Mouse (Mus musculus) thymus, postnatal 4 days (tissue): ENCODE data around the gene Prr22.

Experiments
- DNase-seq: peaks from one replicate; pipeline ENCODE4 v3.0.0; 2021

Prr22 gene

DNA sequence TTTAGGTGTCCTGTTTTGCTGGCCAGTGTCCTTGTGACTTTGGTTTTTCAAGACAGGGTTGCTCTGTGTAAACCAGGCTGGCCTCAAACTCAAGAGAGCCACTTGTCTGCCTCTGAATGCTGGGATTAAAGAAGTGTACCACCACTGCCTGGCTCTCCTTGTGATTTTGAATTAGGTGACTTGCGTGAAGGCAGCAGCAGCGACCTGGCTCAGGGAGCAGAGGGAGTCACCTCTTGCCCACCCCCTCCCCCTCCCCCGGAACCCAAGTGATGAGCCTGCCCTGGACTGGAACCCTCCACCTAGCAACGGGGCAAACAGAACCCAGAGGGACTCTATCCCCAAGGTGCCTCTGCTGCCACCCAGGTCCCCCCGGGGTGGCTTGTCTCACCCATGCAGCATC, at the start of gene Prr22:
Gene Prr22 (plus strand): TSS at position 301 of the 400 bp plus-strand sequence.
- no peak for DNase-seq

GRCm38 (mm10) chr17:56722441-56722840, 47.6 kb upstream of the Prr22 start:
- DNase-seq = no peak

DNA sequence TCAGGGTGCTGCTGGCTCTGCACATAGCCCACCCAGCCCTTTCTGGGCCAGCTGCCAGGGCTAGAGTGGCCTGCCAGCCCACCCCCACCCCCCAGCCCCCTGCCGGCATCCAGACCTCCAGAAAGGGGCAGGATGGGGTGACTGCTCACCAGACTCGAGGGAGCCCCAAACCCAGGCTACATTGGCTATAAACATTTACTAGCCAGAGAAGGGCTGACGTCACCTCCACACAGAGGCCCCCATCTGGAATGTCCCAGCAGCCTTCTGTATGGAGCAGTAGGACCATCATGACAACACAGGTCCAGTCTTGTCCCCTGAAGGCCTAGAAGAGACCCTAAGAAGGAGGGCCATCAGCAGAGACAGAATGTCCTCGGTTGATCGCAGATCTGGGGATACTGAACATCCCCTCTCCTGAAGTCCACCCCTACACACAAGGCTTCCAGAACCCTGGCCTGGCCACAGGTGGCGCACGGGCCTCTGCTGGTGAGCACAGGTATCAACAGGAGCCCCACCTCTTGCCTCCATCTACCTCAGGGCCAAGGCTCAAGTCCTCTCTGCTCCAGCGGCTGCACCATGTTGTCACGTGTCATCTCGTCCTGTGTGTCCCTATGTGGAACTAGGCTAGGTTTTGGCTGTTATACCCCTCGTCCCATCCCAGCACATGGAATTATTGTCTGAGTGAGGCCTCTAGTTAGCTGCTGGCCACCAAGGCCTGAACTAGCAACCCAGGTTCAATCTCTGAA, 46.5 kb upstream of the Prr22 start:
- no peak for DNase-seq

DNA sequence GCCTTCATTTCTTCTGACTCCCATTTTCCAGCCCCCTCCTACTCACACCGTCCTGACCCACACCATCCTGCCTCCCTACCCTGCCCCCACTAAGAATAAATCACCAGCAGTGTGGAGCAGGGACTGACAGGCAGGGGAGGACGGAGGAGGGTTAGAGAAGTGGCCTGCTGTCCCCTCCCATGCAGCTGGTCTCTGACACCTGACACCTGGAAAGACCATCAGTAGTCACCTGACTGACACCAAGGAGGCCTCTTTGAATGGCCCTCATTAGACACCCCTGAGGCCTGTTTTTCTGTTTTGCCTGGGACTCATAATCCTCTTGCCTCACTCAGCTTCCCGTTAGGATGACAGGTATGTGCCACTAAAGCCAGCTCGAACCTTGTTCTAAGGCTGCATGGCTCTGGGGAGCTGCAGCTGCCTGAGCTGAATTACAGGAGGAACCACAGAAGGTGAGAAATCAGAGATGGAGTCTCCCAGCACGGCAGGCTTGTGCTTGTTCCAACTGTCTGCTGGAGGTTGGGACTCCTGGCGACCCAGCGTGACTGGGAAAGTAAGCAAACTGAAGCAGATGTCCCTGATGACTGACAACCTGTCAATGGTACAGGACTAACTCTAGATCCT, 42.9 kb upstream of the Prr22 start:
- DNase-seq = no peak

DNA sequence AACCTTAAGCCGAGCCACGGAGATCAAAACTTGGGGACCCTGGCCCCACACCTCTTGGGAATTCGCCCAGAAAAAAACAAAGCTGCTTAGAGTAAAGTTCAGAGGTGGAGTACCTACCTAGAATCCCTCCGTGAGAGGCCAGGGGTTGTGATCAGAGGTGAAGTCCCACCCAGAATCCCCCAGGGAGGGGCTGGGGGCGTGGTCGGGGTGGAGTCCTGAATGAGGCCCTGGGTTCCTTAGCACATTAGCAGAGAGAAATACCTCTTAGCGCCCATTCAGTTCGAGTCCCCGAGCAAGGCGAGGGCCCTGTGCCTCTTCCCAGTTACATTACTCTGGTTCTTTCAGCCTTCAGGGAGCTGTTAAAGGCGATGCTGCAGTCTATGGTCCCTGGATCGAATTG, 42.4 kb upstream of the Prr22 start:
- DNase-seq = peak; percentile 49

DNA sequence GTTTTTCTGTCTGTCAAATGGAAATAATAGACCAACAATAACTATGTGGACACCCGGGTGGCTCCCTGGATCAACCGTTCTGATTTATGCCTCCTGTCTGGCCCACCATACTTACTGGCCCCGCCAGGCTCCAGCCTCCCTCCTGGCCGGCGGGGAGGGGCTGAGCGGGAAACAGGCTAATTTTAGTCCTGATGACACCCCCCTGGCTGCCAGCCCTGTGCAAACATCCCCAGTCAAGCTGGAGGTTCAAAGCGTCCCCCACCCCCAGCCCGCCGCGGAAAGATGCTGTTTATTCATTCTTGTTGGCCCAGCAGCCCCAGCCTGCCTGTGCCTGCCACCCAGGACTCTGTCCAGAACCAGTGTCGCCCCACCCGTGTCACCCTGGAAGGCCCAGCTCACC, 41.9 kb upstream of the Prr22 start:
- no peak for DNase-seq

GRCm38 (mm10) chr17:56729151-56729550, 40.9 kb upstream of the Prr22 start:
- DNase-seq = no peak

GRCm38 (mm10) chr17:56729656-56730055, 40.4 kb upstream of the Prr22 start:
- DNase-seq = no peak

- DNase-seq = peak; percentile 63
Measured at GRCm38 (mm10) chr17:56736534-56736933, 33.5 kb upstream of the Prr22 start.

- no peak for DNase-seq
Measured at GRCm38 (mm10) chr17:56738221-56738620, 31.8 kb upstream of the Prr22 start.

DNA sequence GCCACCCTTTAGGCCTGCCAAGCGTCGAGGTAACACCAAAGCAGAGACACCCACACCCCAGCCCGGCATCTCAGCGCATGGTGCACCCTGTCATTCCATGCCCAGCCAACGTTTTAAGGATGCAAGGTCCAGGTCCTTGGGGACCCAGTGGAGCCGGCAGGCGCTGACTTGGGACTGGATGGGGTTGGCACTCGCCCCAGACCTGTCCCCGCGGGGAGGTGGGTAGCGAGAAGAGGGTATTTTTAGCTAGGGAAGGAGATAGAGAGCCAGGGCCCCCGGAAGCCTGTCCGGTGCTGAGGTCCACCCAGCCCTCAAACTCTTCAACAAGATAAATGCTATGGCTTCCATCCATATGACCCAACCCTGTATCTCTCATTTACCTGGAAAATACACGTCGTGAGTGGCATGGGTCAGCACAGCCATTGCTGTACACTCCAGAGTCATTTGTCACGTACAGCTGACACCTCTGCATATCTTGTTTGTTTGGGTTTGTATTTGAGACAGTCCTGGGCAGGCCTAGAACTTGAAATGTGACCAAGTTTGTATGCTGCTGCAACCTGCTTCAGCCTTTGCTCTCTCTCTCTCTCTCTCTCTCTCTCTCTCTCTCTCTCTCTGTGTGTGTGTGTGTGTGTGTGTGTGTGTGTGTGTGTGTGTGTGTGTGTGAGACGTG, 29.8 kb upstream of the Prr22 start:
- DNase-seq = no peak

GRCm38 (mm10) chr17:56740788-56741160, 29.3 kb upstream of the Prr22 start:
- DNase-seq = no peak

GRCm38 (mm10) chr17:56744173-56744572, 25.9 kb upstream of the Prr22 start:
- DNase-seq = no peak

- DNase-seq = peak; percentile 50
Measured at GRCm38 (mm10) chr17:56751404-56752072, 18.5 kb upstream of the Prr22 start.

DNA sequence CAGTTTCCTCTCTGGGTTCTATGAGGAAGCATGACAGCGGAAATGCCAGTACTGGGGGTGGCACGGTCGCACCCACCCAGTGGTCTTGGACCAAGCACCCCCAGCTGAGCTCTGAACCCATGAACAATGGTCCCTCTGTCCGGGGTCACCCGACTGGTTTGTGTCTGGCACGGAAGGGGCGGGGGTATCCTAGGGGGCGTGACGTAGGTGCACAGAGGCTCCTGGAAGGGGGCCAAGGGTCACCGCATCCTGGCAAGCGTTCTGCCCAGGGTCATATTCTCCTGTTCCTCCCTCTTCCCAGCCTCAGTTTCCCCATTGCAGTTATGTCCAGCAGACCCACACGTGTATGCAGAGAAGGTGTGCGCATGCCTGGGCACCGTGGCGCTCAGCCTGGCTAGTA, 16.6 kb upstream of the Prr22 start:
- no peak for DNase-seq

GRCm38 (mm10) chr17:56754271-56755185, 15.5 kb upstream of the Prr22 start:
- DNase-seq = peak; percentile 55

DNA sequence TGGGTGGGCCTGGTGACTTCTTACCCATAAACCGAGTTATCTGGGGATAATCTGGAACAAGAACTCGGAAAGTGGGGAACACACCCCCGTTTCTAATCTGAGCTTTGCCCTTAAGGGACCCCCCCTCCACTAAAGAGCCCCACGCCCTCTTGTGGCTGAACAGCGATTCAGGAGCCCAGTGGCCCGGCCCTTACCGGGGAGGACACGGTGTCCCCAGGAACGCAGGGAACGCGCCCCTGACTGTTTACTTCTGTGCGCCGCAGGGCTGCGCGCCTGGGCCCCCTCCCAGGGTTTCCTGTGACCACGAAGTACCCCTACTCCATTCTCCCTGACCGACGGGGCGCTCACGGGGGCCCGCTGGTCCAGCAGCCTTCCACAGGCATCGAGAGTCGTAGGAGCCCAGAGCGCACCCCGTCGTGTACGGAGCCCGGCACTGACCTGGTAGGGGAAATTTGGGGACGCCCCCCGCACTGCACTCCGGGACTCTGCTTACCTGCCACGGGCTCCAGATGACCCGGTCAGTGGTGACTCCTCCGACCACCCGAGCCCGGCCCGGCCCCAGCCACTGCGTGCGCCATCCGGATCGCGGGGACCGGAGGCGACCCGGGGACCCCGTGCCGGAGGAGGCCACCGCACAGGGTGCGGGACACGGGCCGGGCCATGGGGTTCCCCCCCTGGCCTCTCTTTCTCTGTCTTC, 13.2 kb upstream of the Prr22 start:
- DNase-seq = peak; percentile 69

- DNase-seq = peak; percentile 86
Measured at GRCm38 (mm10) chr17:56757416-56758123, 12.5 kb upstream of the Prr22 start, which contains the start of gene Nrtn. TSS of gene Nrtn (minus strand) at chr17:56757530.

GRCm38 (mm10) chr17:56758132-56758531, 11.9 kb upstream of the Prr22 start:
- DNase-seq = peak; percentile 97

GRCm38 (mm10) chr17:56759261-56759660, 10.8 kb upstream of the Prr22 start:
- no peak for DNase-seq

- no peak for DNase-seq
Measured at GRCm38 (mm10) chr17:56761077-56761476, 9.0 kb upstream of the Prr22 start.
